Mouse (Mus musculus) layer of hippocampus, postnatal 14 days (tissue): ENCODE measurements at regions not wholly inside any gene's neighbourhood (a gene's known extent, or its start where the extent isn't known, plus 50 kb on each side); places are given as distances from the start of the nearest gene placed in this dataset.
"Not testable (repeated sequence)": the region's sequence is repeated elsewhere in the genome, so short reads cannot be mapped to it uniquely, and the experiment has no call there.

Experiments
- DNase-seq, 2 experiments: peaks; one replicate each; pipeline ENCODE4 v3.0.0; 2021 to 2022; ENCODE audit warnings: low spot score in 2 of 2, mixed read lengths in 1 of 2

GRCm38 (mm10) chr13:72497521-72497920, 131.1 kb upstream of the Irx2 start:
- DNase-seq, result no peak

GRCm38 (mm10) chr13:72505954-72506353, 122.7 kb upstream of the Irx2 start:
- no peak for DNase-seq

GRCm38 (mm10) chr13:72538633-72539032, 90.0 kb upstream of the Irx2 start:
- no peak for DNase-seq

- no peak for DNase-seq
Observed at GRCm38 (mm10) chr13:72541706-72542105, 86.9 kb upstream of the Irx2 start.

- DNase-seq, result no peak
Observed at GRCm38 (mm10) chr13:72557951-72558350, 70.7 kb upstream of the Irx2 start.

- DNase-seq, result no peak
Observed at GRCm38 (mm10) chr13:72571871-72572270, 56.7 kb upstream of the Irx2 start.

- no peak for DNase-seq
Observed at GRCm38 (mm10) chr13:72572846-72573245, 55.8 kb upstream of the Irx2 start.

GRCm38 (mm10) chr13:72574126-72574525, 54.5 kb upstream of the Irx2 start:
- DNase-seq, result not testable (repeated sequence)

- DNase-seq, result no peak
Observed at GRCm38 (mm10) chr13:72576485-72576884, 52.1 kb upstream of the Irx2 start.

GRCm38 (mm10) chr13:72578416-72578815, 50.2 kb upstream of the Irx2 start:
- DNase-seq, result no peak
